Mouse (Mus musculus) stomach, embryonic 16.5 days (tissue): ENCODE data around the gene Mfsd5. TPM values are rescaled to one million over a fixed set of nuclear protein-coding genes. Genes with fewer than 3 reads are reported as not detected.
A peak's percentile ranks its signal among the peaks of the same experiment; 100 is the strongest.

Experiments
- ATAC-seq: fragments of 200-750 bp; cut with Nextera tagmentation; 2 replicates; pipeline ENCODE4 v1.8.0; 2017; ENCODE audit warnings: moderate number of reproducible peaks, moderate TSS enrichment; ENCODE audit not compliant: insufficient read depth, low FRiP score
- H3K27ac ChIP-seq: fragments of 300-500 bp; sonication (generic); 2 replicates; pipeline ENCODE4 v1.5.1; 2014; ENCODE audit warnings: low read length
- H3K27me3 ChIP-seq: fragments of 300-500 bp; sonication (generic); 2 replicates; pipeline ENCODE4 v1.6.1; 2014; ENCODE audit warnings: low read length, control low read depth, mixed read lengths; ENCODE audit not compliant: control insufficient read depth, insufficient read depth
- H3K36me3 ChIP-seq: fragments of 300-500 bp; sonication (generic); 2 replicates; pipeline ENCODE4 v1.6.1; 2014; ENCODE audit warnings: low read length; ENCODE audit not compliant: control insufficient read depth, insufficient read depth
- H3K4me1 ChIP-seq: fragments of 300-500 bp; sonication (generic); 2 replicates; pipeline ENCODE4 v1.6.1; 2014; ENCODE audit warnings: low read length, control low read depth, mixed read lengths; ENCODE audit not compliant: control insufficient read depth, insufficient read depth
- H3K4me2 ChIP-seq: fragments of 300-500 bp; sonication (generic); 2 replicates; pipeline ENCODE4 v1.6.1; 2014; ENCODE audit warnings: low read depth, low read length, mixed read lengths
- H3K4me3 ChIP-seq: fragments of 300-500 bp; sonication (generic); replicated peaks from 2 replicates; pipeline ENCODE4 v1.5.1; 2014; ENCODE audit warnings: mild to moderate bottlenecking, low read length
- H3K9ac ChIP-seq: fragments of 300-500 bp; sonication (generic); 2 replicates; pipeline ENCODE4 v1.6.1; 2014; ENCODE audit warnings: low read length
- H3K9me3 ChIP-seq: fragments of 300-500 bp; sonication (generic); replicated peaks from 2 replicates; pipeline ENCODE4 v1.6.1; 2016; ENCODE audit warnings: low read length, control low read depth; ENCODE audit not compliant: control insufficient read depth
- WGBS: fragments of 180-500 bp; shearing (Covaris S2); extraction: QIAGEN DNeasy Blood & Tissue Kit; methylation state at CpG from one replicate; pipeline ENCODE4 v1.1.7; 2014; 5-methylcytosine and 5-hydroxymethylcytosine counted together
- polyA plus RNA-seq: library from polyadenylated mRNA; unstranded; fragments of >200 nt; fragmentation: Nextera tagmentation; extraction: Ambion mirVana; gene quantifications from 2 replicates; pipeline ENCODE4 v1.2.1, GENCODE M21; 2015

The Mfsd5 gene
- polyA plus RNA-seq, 1 experiment from 2014 or later, result 71.5 TPM

DNA sequence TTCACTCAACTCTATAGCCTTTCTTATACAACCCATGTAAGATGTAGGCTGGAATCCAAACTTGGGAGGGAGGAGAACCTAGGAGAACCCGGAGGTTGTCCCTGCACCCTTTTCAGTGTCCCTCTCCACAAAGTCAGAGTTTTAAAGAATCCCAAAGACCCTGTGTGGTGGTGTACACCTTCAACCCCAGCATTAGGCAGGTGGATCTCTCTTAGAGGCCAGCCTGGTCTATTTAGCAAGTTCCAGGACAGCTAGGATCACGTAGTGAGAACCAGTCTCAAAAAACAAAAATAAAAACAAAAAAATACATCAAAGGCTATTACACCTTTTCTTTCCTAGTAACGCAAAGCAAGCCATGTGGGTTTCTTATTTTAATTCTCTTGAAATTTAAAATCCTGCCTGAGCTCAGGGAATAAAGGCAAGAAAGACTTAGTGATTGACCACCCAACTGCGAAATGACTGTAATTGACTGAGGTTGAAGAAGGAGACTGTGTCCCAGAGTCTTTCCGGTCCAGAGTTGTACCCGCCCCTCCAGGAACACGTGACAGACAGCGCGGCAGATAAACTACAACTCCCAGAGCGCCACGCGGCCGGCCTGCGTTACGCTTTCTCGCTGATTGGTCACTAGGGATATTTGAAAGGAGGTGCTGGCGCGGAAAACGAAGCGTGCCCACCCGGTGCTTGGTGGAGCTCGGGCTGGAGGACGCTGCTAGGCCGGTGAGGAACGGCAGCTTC lies 16.5 kb downstream of the Mfsd5 start, which contains the start of gene Espl1:
Gene Espl1, plus strand, starts transcription at position 634 of the 735 bp plus-strand sequence.
- Histone ChIP-seq H3K4me2 (peak within 1 kb of the TSS; percentile 87), H3K4me3 (peak within 1 kb of the TSS; percentile 81), H3K4me1 (peaks cover 8% of the 10 kb centered on the region; the same call in 1 of the 2 replicates), H3K36me3 (0 out of 2 replicates have a peak, but pooled peaks cover 13% of the 10 kb centered on the region), H3K27ac (no peak within 1 kb of the TSS), H3K9me3 (no peaks in the 10 kb centered on the region), H3K27me3 (no peaks in the 10 kb centered on the region), H3K9ac (peak within 1 kb of the TSS; percentile 76)
- 6% methylated on average over 25 of the region's 25 CpGs for WGBS
- ATAC-seq, result peak; percentile 97

DNA sequence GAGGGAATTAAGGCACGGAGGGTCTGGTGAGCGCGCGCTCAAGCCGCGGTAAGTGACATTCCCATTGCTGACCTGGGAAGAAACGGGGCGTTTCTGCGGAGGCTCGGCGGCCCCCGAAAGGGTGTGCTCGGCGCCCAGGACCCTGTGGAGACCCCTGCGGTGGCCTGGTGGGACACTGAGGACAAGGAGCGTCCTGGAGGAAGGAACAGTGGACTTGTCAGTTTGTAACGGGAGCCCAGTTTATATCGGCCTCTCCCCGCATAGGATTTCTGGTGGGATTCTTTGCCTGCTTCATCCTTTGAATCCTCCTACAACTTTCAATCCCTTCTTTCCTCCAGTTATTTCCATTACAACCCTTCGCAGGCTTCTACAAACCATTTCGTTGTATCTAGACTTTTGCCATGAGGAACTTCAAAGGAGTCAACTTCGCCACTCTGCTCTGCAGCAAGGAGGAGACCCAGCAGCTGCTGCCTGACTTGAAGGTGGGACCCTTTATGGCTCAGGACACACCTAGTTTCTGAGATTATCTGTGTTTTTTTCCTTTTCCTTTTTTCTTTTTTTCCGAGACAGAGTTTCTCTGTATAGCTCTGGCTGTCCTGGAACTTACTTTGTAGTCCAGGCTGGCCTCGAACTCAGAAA lies 17.2 kb downstream of the Mfsd5 start:
- Histone ChIP-seq H3K4me3 (peak overlapping the region; percentile 81), H3K4me2 (peak overlapping the region; percentile 87), H3K36me3 (0 out of 2 replicates have a peak, but pooled peaks cover 13% of the 10 kb centered on the region), H3K27me3 (no peaks in the 10 kb centered on the region), H3K9ac (peak overlapping the region; percentile 76), H3K9me3 (no peaks in the 10 kb centered on the region), H3K27ac (no peak overlapping the region), H3K4me1 (peaks cover 8% of the 10 kb centered on the region; the same call in 1 of the 2 replicates)
- 4% methylated on average over 24 of the region's 24 CpGs for WGBS
- peak; percentile 42; the same call in 1 of the 2 replicates for ATAC-seq

DNA sequence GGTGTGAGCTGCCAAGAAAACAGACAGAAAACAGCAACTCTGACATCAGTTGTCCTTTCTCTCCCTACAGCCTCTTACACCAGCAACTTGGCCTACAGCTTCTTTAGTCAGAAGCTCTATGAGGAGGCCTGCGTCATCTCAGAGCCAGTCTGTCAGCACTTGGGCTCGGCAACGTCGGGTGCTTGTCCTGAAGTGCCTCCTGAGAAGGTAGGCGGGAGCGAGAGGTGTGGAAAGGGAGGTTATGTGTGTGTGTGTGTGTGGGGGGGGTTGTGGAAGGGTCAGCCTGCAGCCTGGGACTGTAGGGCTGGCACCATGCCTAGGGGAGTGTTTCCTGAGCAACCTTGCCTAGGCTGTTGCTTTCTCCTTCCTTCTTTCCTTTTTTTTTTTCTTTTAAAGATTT lies 23.3 kb downstream of the Mfsd5 start:
- Histone ChIP-seq H3K27me3 (no peaks in the 10 kb centered on the region), H3K9me3 (no peaks in the 10 kb centered on the region), H3K4me3 (no peak overlapping the region), H3K4me1 (0 out of 2 replicates have a peak, but pooled peaks cover 3% of the 10 kb centered on the region), H3K36me3 (peaks cover 28% of the 10 kb centered on the region), H3K9ac (no peak overlapping the region), H3K4me2 (no peak overlapping the region), H3K27ac (no peak overlapping the region)
- 64% methylated on average over 6 of the region's 6 CpGs for WGBS
- no peak for ATAC-seq

DNA sequence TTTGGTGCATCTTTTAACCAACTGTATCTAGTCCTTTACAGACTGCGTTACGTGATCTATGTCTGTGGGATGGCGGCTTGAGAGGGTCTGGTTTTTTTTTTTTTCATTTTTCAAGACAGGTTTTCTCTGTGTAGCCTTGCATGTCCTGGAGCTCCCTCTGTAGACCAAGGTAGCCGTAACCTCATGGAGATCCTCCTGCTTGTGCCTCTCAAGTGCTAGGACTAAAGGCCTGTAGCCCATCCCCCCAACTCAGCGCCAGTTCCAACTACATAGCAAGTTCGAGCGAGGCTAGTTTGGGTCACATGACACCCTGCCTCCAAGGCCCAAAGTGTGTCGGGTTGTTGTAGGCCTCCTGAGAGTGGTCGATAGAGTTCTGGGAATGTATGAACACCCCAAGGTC lies 29.5 kb downstream of the Mfsd5 start:
- H3K9me3 ChIP-seq, result no peaks in the 10 kb centered on the region
- no peak for ATAC-seq
- 89% methylated on average over 9 of the region's 9 CpGs for WGBS
- no peak overlapping the region for H3K27ac ChIP-seq
- no peaks in the 10 kb centered on the region for H3K4me1 ChIP-seq
- H3K4me3 ChIP-seq, result no peak overlapping the region
- H3K4me2 ChIP-seq, result no peak overlapping the region
- no peak overlapping the region for H3K9ac ChIP-seq
- H3K36me3 ChIP-seq, result peaks cover 12% of the 10 kb centered on the region
- H3K27me3 ChIP-seq, result no peaks in the 10 kb centered on the region

DNA sequence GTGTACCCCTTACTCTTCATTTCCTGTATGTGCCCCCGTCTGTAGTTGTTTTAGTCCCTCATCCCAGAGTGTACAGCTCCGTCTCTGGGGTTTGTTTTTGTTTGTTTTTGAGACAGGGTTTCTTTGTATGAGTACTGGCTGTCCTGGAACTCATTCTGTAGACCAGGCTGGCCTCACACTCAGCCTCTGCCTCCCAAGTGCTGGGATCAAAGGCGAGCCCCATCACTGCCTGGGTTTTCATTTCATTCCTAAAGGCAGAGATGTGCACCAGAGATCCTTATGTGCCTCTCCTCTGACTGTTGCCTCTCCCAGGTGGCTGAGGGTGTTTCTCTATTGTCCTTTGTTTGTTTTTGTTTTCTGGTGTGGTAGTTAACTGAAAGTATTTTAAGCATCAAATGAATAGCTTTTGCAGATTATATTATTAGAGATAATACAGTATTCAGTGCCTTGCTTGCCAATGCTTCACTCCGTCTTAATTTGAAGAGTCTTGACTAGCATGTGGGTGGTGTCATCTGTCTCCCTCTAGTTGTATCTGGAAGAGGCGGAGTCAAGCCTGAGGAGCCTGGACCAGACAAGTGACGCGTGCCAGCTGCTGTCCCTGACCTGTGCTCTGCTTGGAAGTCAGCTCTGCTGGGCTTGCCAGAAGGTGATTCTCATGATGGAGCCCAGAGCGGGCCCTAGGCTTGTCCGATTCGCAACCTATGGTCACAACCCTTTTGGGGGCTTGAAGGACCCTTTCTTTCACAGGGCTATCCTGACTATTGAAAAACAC lies 31.0 kb downstream of the Mfsd5 start:
- H3K27ac ChIP-seq, result 0 out of 2 replicates have a peak overlapping the region, but pooled peaks have one; percentile 7

DNA sequence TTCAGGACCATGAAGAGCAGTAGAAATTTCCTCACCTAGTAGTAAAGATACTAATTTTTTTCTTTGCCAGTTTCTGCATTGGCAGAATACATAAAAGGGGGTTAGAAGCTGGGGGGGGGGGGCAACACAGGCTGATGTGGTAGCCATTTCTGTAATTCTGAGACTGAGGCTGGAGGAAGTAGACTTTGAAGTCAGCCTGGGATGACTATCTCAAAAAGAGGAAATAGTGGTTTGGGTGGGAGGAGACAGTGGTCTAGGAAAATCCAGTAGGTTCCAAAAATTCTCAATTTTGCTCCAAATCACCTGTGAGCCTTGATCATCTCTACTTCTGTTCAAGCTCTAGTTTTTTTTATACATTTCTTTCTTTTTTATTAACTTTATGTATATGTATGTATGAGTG lies 32.2 kb downstream of the Mfsd5 start:
- no peak overlapping the region for H3K9ac ChIP-seq
- H3K4me1 ChIP-seq, result no peaks in the 10 kb centered on the region
- ATAC-seq, result no peak
- H3K9me3 ChIP-seq, result no peaks in the 10 kb centered on the region
- H3K27ac ChIP-seq, result no peak overlapping the region
- H3K36me3 ChIP-seq, result peaks cover 3% of the 10 kb centered on the region
- H3K4me3 ChIP-seq, result no peak overlapping the region
- no peaks in the 10 kb centered on the region for H3K27me3 ChIP-seq
- H3K4me2 ChIP-seq, result no peak overlapping the region

More for the DNA sequence above, 31.0 kb downstream of the Mfsd5 start:
- H3K9me3 ChIP-seq, result no peaks in the 10 kb centered on the region
- no peak overlapping the region for H3K9ac ChIP-seq
- 45% methylated on average over 10 of the region's 10 CpGs for WGBS
- no peaks in the 10 kb centered on the region for H3K27me3 ChIP-seq
- no peak overlapping the region for H3K4me3 ChIP-seq
- no peaks in the 10 kb centered on the region for H3K4me1 ChIP-seq
- H3K4me2 ChIP-seq, result no peak overlapping the region
- H3K36me3 ChIP-seq, result peaks cover 15% of the 10 kb centered on the region
- ATAC-seq, result peak; percentile 74; the same call in 1 of the 2 replicates

DNA sequence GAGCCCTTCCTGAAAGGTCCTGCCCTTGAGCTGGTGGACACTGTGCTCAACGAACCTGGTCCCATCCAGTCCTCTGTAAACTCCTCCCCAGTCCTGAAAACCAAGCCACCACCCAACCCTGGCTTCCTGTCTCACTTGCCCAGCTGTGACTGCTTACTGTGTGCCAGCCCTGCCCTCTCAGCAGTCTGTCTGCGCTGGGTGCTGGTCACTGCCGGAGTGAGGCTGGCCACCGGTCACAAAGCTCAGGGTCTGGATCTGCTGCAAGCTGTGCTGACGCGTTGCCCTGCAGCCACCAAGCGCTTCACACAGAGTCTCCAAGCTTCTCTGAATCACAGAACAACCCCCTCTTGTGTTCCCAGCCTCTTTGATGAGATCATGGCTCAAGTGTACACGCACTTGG lies 36.0 kb downstream of the Mfsd5 start:
- ATAC-seq, result no peak
- Histone ChIP-seq H3K9me3 (no peaks in the 10 kb centered on the region), H3K4me3 (no peak overlapping the region), H3K9ac (no peak overlapping the region), H3K36me3 (peaks cover 7% of the 10 kb centered on the region), H3K27ac (no peak overlapping the region), H3K4me2 (no peak overlapping the region), H3K27me3 (no peaks in the 10 kb centered on the region), H3K4me1 (no peaks in the 10 kb centered on the region)
- WGBS, result 92% methylated on average over 8 of the region's 8 CpGs

DNA sequence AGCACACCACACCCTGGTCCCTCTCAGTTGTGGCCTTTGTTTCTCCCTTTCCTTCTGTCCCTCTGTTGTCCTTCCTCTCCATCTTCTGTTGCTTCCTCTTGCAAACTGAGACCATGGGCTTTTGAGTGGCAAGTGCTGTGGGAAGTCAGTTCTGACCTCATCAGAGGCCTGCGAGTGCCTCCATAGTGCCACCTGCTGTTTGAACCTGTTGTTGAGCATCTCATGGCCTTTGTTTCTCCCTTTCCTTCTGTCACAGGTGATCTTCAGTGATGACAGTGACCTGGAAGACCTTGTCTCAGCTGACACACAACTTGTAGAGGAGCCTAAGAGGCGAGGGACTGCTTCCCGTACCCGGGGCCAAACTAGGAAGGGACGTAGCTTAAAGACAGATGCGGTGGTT lies 37.0 kb downstream of the Mfsd5 start:
- Histone ChIP-seq H3K36me3 (peaks cover 7% of the 10 kb centered on the region), H3K27ac (no peak overlapping the region), H3K4me2 (no peak overlapping the region), H3K4me1 (no peaks in the 10 kb centered on the region), H3K9me3 (no peaks in the 10 kb centered on the region), H3K27me3 (no peaks in the 10 kb centered on the region), H3K9ac (no peak overlapping the region), H3K4me3 (no peak overlapping the region)
- WGBS, result 85% methylated on average over 6 of the region's 6 CpGs
- no peak for ATAC-seq
